Mouse (Mus musculus) stomach, postnatal 0 days (tissue): ENCODE measurements around the gene Acvrl1.

Experiments used
- CTCF ChIP-seq: IDR thresholded peaks from 2 replicates; pipeline ENCODE4 v1.5.1; 2016; ENCODE audit warnings: antibody characterized with exemption, low read depth, mild to moderate bottlenecking, moderate library complexity
- EP300 ChIP-seq: optimal IDR thresholded peaks from 2 replicates; pipeline ENCODE3; 2016; ENCODE audit warnings: antibody characterized with exemption

GRCm38 (mm10) chr15:101132041-101132440, 3.7 kb downstream of the Acvrl1 start:
- TF ChIP-seq CTCF: no peak
- no peak for TF ChIP-seq EP300
